Mouse (Mus musculus): ENCODE measurements at regions not wholly inside any gene's neighbourhood (a gene's known extent, or its start where the extent isn't known, plus 50 kb on each side); places are given as distances from the start of the nearest gene placed in this dataset.

- intact Hi-C loops (cut with DNase I): no loop called here
- WGBS: 78% methylated on average over 3 of the region's 3 CpGs
Measured at GRCm38 (mm10) chr9:76822173-76822572, 223.4 kb downstream of the Tinag start.

GRCm38 (mm10) chr9:76794951-76795350, 228.0 kb upstream of the Fam83b start:
- H3K4me3 ChIP-seq: no peak overlapping the region
- no peaks in the 10 kb centered on the region for H3K36me3 ChIP-seq (ENCODE audit: control insufficient read depth, insufficient read depth, low read length)
- WGBS: 78% methylated on average over 2 of the region's 2 CpGs
- no peak overlapping the region for H3K27ac ChIP-seq
- no peaks in the 10 kb centered on the region for H3K79me2 ChIP-seq (replicated peaks; ENCODE audit: control insufficient read depth, insufficient read depth, low read length)
- no peaks in the 10 kb centered on the region for H3K4me1 ChIP-seq (ENCODE audit: control insufficient read depth, insufficient read depth, low read length)
- H3K27me3 ChIP-seq (ENCODE audit: control insufficient read depth, insufficient read depth, low read length): no peaks in the 10 kb centered on the region
- no peak overlapping the region for H3K9ac ChIP-seq (ENCODE audit: low read depth, low read length)
- TF ChIP-seq CTCF (IDR thresholded peaks at IDR 0.05) (no peak), EP300 (IDR thresholded peaks at IDR 0.05; ENCODE audit: insufficient read depth, low read depth, low read length) (no peak), POLR2A (IDR thresholded peaks at IDR 0.05; ENCODE audit: insufficient read depth, low read depth, low read length) (no peak)
- intact Hi-C loops (cut with DNase I): no loop called here
- no peak for DNase-seq

More at GRCm38 (mm10) chr9:76822173-76822572, 223.4 kb downstream of the Tinag start:
- Histone ChIP-seq H3K9ac (ENCODE audit: low read depth, low read length) (no peak overlapping the region), H3K27me3 (ENCODE audit: control insufficient read depth, insufficient read depth, low read length) (no peaks in the 10 kb centered on the region), H3K36me3 (ENCODE audit: control insufficient read depth, insufficient read depth, low read length) (no peaks in the 10 kb centered on the region), H3K4me1 (ENCODE audit: control insufficient read depth, insufficient read depth, low read length) (no peaks in the 10 kb centered on the region), H3K79me2 (replicated peaks; ENCODE audit: control insufficient read depth, insufficient read depth, low read length) (no peaks in the 10 kb centered on the region), H3K4me3 (no peak overlapping the region), H3K27ac (no peak overlapping the region)
- TF ChIP-seq CTCF (IDR thresholded peaks at IDR 0.05) (no peak), POLR2A (IDR thresholded peaks at IDR 0.05; ENCODE audit: insufficient read depth, low read depth, low read length) (no peak), EP300 (IDR thresholded peaks at IDR 0.05; ENCODE audit: insufficient read depth, low read depth, low read length) (no peak)
- DNase-seq: no peak

- Histone ChIP-seq H3K27me3 (ENCODE audit: control insufficient read depth, insufficient read depth, low read length) (no peaks in the 10 kb centered on the region), H3K27ac (no peak overlapping the region), H3K36me3 (ENCODE audit: control insufficient read depth, insufficient read depth, low read length) (no peaks in the 10 kb centered on the region), H3K4me1 (ENCODE audit: control insufficient read depth, insufficient read depth, low read length) (no peaks in the 10 kb centered on the region), H3K4me3 (no peak overlapping the region), H3K9ac (ENCODE audit: low read depth, low read length) (no peak overlapping the region), H3K79me2 (replicated peaks; ENCODE audit: control insufficient read depth, insufficient read depth, low read length) (no peaks in the 10 kb centered on the region)
- 40% methylated on average over 1 of the region's 1 CpGs for WGBS
- no peak for DNase-seq
- intact Hi-C loops (cut with DNase I): no loop called here
- TF ChIP-seq CTCF (IDR thresholded peaks at IDR 0.05): no peak
Measured at GRCm38 (mm10) chr9:76788654-76789053, 221.7 kb upstream of the Fam83b start.
